Mouse (Mus musculus): ENCODE measurements around the gene Rhcg.

Rhcg gene

GRCm38 (mm10) chr7:79602006-79602405 is 15.5 kb downstream of the Rhcg start:
- DNase-seq (ENCODE audit: low spot score), result no peak

GRCm38 (mm10) chr7:79600122-79600521 is 17.3 kb downstream of the Rhcg start:
- DNase-seq (ENCODE audit: low spot score), result no peak

- DNase-seq (ENCODE audit: low spot score), result peak; percentile 67
Measured at GRCm38 (mm10) chr7:79594854-79595253, 22.6 kb downstream of the Rhcg start.

- no peak for DNase-seq (ENCODE audit: low spot score)
Measured at GRCm38 (mm10) chr7:79591812-79592731, 25.4 kb downstream of the Rhcg start.

- no peak for DNase-seq (ENCODE audit: low spot score)
Measured at GRCm38 (mm10) chr7:79590560-79591110, 26.8 kb downstream of the Rhcg start.

- DNase-seq (ENCODE audit: low spot score), result no peak
Measured at GRCm38 (mm10) chr7:79589763-79590559, 27.5 kb downstream of the Rhcg start.

GRCm38 (mm10) chr7:79588284-79588683 is 29.2 kb downstream of the Rhcg start:
- DNase-seq (ENCODE audit: low spot score), result no peak

- no peak for DNase-seq (ENCODE audit: low spot score)
Measured at GRCm38 (mm10) chr7:79578851-79579241, 38.6 kb downstream of the Rhcg start.

- DNase-seq (ENCODE audit: low spot score), result no peak
Measured at GRCm38 (mm10) chr7:79577931-79578850, 39.3 kb downstream of the Rhcg start.

GRCm38 (mm10) chr7:79577096-79577874 is 40.2 kb downstream of the Rhcg start:
- DNase-seq (ENCODE audit: low spot score), result no peak

GRCm38 (mm10) chr7:79576659-79577058 is 40.8 kb downstream of the Rhcg start:
- peak; percentile 24 for DNase-seq (ENCODE audit: low spot score)

GRCm38 (mm10) chr7:79572191-79572818 is 45.2 kb downstream of the Rhcg start:
- DNase-seq (ENCODE audit: low spot score), result no peak

GRCm38 (mm10) chr7:79568937-79569535 is 48.4 kb downstream of the Rhcg start:
- DNase-seq (ENCODE audit: low spot score), result no peak

GRCm38 (mm10) chr7:79568212-79568611 is 49.2 kb downstream of the Rhcg start:
- DNase-seq (ENCODE audit: low spot score), result no peak

- no peak for DNase-seq (ENCODE audit: low spot score)
Measured at GRCm38 (mm10) chr7:79563675-79564074, 53.8 kb downstream of the Rhcg start.

- no peak for DNase-seq (ENCODE audit: low spot score)
Measured at GRCm38 (mm10) chr7:79562385-79562784, 55.1 kb downstream of the Rhcg start.

- DNase-seq (ENCODE audit: low spot score), result no peak
Measured at GRCm38 (mm10) chr7:79558698-79559097, 58.8 kb downstream of the Rhcg start.

- no peak for DNase-seq (ENCODE audit: low spot score)
Measured at GRCm38 (mm10) chr7:79557728-79558221, 59.7 kb downstream of the Rhcg start.

GRCm38 (mm10) chr7:79555368-79556034 is 62.0 kb downstream of the Rhcg start:
- DNase-seq (ENCODE audit: low spot score), result no peak

Data from urinary bladder, postnatal 25 days (tissue).